Comparison of ENCODE assay signal across 14 mouse cellular contexts in the genomic region with DNA sequence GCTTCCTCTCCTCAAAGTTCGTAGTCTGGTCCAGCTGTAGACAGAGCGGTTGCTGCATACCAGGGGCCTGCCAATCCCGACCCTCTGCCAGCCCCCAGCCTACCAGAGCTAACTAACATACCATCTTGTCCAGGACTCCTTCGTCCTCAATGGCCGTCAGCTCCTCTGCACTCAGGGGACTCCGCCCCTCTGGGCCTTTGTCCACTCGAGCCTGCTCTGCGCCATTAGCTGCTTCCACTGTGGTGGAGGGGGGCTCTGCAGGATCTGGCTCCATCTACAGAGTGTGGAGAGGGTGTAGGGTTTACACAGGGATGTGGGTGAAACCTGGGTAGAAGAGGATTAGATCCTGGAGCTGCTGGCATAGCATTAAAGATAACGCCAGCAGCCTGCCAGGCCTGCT.
"Had no signal": no experiment of that assay in that cellular context is flagged by ENCODE, and none has a peak within 500 bp of the region (broad histone marks: within the 10 kb centered on the region; RNA-seq: fewer than 3 reads in every experiment).

No protein-coding gene starts in this region.

- ATAC-seq: liver, embryonic 12.5 days had no signal

- H3K4me3 ChIP-seq: limb, embryonic 15.5 days; liver, embryonic 12.5 days; midbrain, embryonic 10.5 days; neural tube, embryonic 13.5 days; stomach, embryonic 15.5 days had no signal

- H3K4me1 ChIP-seq: limb, embryonic 15.5 days; liver, embryonic 12.5 days; neural tube, embryonic 13.5 days; stomach, embryonic 15.5 days had no signal

- H3K27ac ChIP-seq: kidney, postnatal 0 days; liver, embryonic 12.5 days; midbrain, embryonic 10.5 days; neural tube, embryonic 13.5 days; stomach, embryonic 15.5 days had no signal

- DNase-seq: kidney, postnatal 36 days; lung, embryonic 14.5 days; lung, postnatal 10 days; midbrain, embryonic 14.5 days; retina, postnatal 1 day; right cerebral cortex, postnatal 4 days; thymus, adult 2 months; thymus, postnatal 25 days had no signal

- H3K9ac ChIP-seq: limb, embryonic 15.5 days; liver, embryonic 12.5 days; lung, embryonic 14.5 days; neural tube, embryonic 13.5 days; stomach, embryonic 15.5 days had no signal

- H3K27me3 ChIP-seq: limb, embryonic 15.5 days; liver, embryonic 12.5 days; neural tube, embryonic 13.5 days; stomach, embryonic 15.5 days had no signal

- H3K4me2 ChIP-seq: limb, embryonic 15.5 days; liver, embryonic 12.5 days; lung, embryonic 14.5 days; neural tube, embryonic 13.5 days; stomach, embryonic 15.5 days had no signal

- H3K9me3 ChIP-seq: limb, embryonic 15.5 days; liver, embryonic 12.5 days; midbrain, embryonic 10.5 days; neural tube, embryonic 13.5 days; stomach, embryonic 15.5 days had no signal
